Mouse (Mus musculus): ENCODE measurements around the gene Hivep1. TPM values are rescaled to one million over a fixed set of nuclear protein-coding genes. Genes with fewer than 3 reads are reported as not detected.

The Hivep1 gene
- total and polyA plus RNA-seq, 3 experiments: 2.2 to 15.9 TPM; not detected in 1

GRCm38 (mm10) chr13:42121106-42121776, 69.4 kb downstream of the Hivep1 start:
- Histone ChIP-seq H3K9ac (ENCODE audit: control insufficient read depth, low read depth, low read length, poor library complexity, severe bottlenecking) (no peak overlapping the region), H3K36me3 (ENCODE audit: control insufficient read depth in 1 of 2, insufficient read depth in 2 of 2, low read length in 2 of 2) (peaks cover 0 to 8% of the 10 kb centered on the region in 2 experiments; a peak in 2 of 4 replicates), H3K27me3 (ENCODE audit: control insufficient read depth in 1 of 2, insufficient read depth in 2 of 2, low read length in 2 of 2) (no peaks in the 10 kb centered on the region), H3K79me2 (ENCODE audit: control insufficient read depth, insufficient read depth, low read length, poor library complexity) (no peaks in the 10 kb centered on the region), H3K27ac (ENCODE audit: control insufficient read depth, low read depth, low read length) (no peak overlapping the region), H3K9me3 (replicated peaks; ENCODE audit: insufficient read depth, low read length) (no peaks in the 10 kb centered on the region), H3K4me3 (ENCODE audit: control insufficient read depth in 1 of 2, insufficient read depth in 1 of 2, low read depth in 2 of 2, low read length in 2 of 2) (no peak overlapping the region), H3K4me1 (ENCODE audit: control insufficient read depth in 1 of 2, insufficient read depth in 2 of 2, low read length in 2 of 2) (peaks cover 5% of the 10 kb centered on the region in 2 experiments)
- no peak for DNase-seq (ENCODE audit: low read depth, low spot score)
- TF ChIP-seq MAZ (IDR thresholded peaks at IDR 0.05; ENCODE audit: low read depth, low read length): no peak
- no peak for TF ChIP-seq TAL1 (IDR thresholded peaks at IDR 0.05; ENCODE audit: low read length)
- TF ChIP-seq MAFK (IDR thresholded peaks at IDR 0.05; ENCODE audit: borderline replicate concordance, low read depth, low read length): no peak
- TF ChIP-seq UBTF (IDR thresholded peaks at IDR 0.05; ENCODE audit: borderline replicate concordance, insufficient read depth, low read depth, low read length): no peak
- TF ChIP-seq MYB (IDR thresholded peaks at IDR 0.05; ENCODE audit: low read depth, low read length): no peak
- no peak for TF ChIP-seq ETS1 (IDR thresholded peaks at IDR 0.05; ENCODE audit: low read depth, low read length)
- no peak for TF ChIP-seq BHLHE40 (IDR thresholded peaks at IDR 0.05; ENCODE audit: borderline replicate concordance, low read depth, low read length)
- no peak for TF ChIP-seq POLR2AphosphoS5 (IDR thresholded peaks at IDR 0.05; ENCODE audit: borderline replicate concordance, low read depth, low read length)
- TF ChIP-seq NRF1 (IDR thresholded peaks at IDR 0.05; ENCODE audit: insufficient read depth, low read depth, low read length, poor library complexity, severe bottlenecking): no peak
- TF ChIP-seq GATA1 (IDR thresholded peaks at IDR 0.05; ENCODE audit: low read depth, low read length): no peak
- no peak for TF ChIP-seq ELF1 (IDR thresholded peaks at IDR 0.05; ENCODE audit: low read depth, low read length)
- no peak for TF ChIP-seq KAT2A (conservative IDR thresholded peaks at IDR 0.05; ENCODE audit: low read depth, low read length)
- no peak for TF ChIP-seq ZKSCAN1 (IDR thresholded peaks at IDR 0.05; ENCODE audit: low read depth, low read length)
- no peak for TF ChIP-seq TBP (IDR thresholded peaks at IDR 0.05; ENCODE audit: low read depth, low read length)
- TF ChIP-seq POLR2AphosphoS2 (IDR thresholded peaks at IDR 0.05; ENCODE audit: low read length): no peak
- no peak for TF ChIP-seq CHD1 (IDR thresholded peaks at IDR 0.05; ENCODE audit: low read depth, low read length)

- Histone ChIP-seq H3K27ac (ENCODE audit: control insufficient read depth, low read depth, low read length) (no peak overlapping the region), H3K9me3 (replicated peaks; ENCODE audit: insufficient read depth, low read length) (no peaks in the 10 kb centered on the region), H3K27me3 (ENCODE audit: control insufficient read depth in 1 of 2, insufficient read depth in 2 of 2, low read length in 2 of 2) (no peaks in the 10 kb centered on the region), H3K79me2 (ENCODE audit: control insufficient read depth, insufficient read depth, low read length, poor library complexity) (no peaks in the 10 kb centered on the region), H3K36me3 (ENCODE audit: control insufficient read depth in 1 of 2, insufficient read depth in 2 of 2, low read length in 2 of 2) (peaks cover 0 to 8% of the 10 kb centered on the region in 2 experiments; a peak in 2 of 4 replicates), H3K4me1 (ENCODE audit: control insufficient read depth in 1 of 2, insufficient read depth in 2 of 2, low read length in 2 of 2) (peaks cover 5% of the 10 kb centered on the region in 2 experiments), H3K9ac (ENCODE audit: control insufficient read depth, low read depth, low read length, poor library complexity, severe bottlenecking) (no peak overlapping the region), H3K4me3 (ENCODE audit: control insufficient read depth in 1 of 2, insufficient read depth in 1 of 2, low read depth in 2 of 2, low read length in 2 of 2) (no peak overlapping the region)
- no peak for DNase-seq (ENCODE audit: low read depth, low spot score)
- no peak for TF ChIP-seq MEF2A (IDR thresholded peaks at IDR 0.05; ENCODE audit: extremely low read depth, insufficient replicate concordance, low read depth, low read length, poor library complexity, severe bottlenecking)
- no peak for TF ChIP-seq RAD21 (IDR thresholded peaks at IDR 0.05; ENCODE audit: low read depth, low read length)
- TF ChIP-seq UBTF (IDR thresholded peaks at IDR 0.05; ENCODE audit: borderline replicate concordance, insufficient read depth, low read depth, low read length): no peak
- TF ChIP-seq CTCF (IDR thresholded peaks at IDR 0.05 in 2 of 3, conservative IDR thresholded peaks at IDR 0.05 in 1 of 3; ENCODE audit: control insufficient read depth in 1 of 3, insufficient read depth in 1 of 3, low read depth in 2 of 3, low read length in 3 of 3, poor library complexity in 1 of 3, severe bottlenecking in 1 of 3): no peak
- TF ChIP-seq CHD1 (IDR thresholded peaks at IDR 0.05; ENCODE audit: low read depth, low read length): no peak
- no peak for TF ChIP-seq MXI1 (IDR thresholded peaks at IDR 0.05; ENCODE audit: low read depth, low read length)
- TF ChIP-seq SIN3A (IDR thresholded peaks at IDR 0.05; ENCODE audit: low read length): no peak
- no peak for TF ChIP-seq BHLHE40 (IDR thresholded peaks at IDR 0.05; ENCODE audit: borderline replicate concordance, low read depth, low read length)
- no peak for TF ChIP-seq SMC3 (IDR thresholded peaks at IDR 0.05; ENCODE audit: low read depth, low read length)
- no peak for TF ChIP-seq ZMIZ1 (IDR thresholded peaks at IDR 0.05; ENCODE audit: low read depth, low read length)
- no peak for TF ChIP-seq MYB (IDR thresholded peaks at IDR 0.05; ENCODE audit: low read depth, low read length)
- TF ChIP-seq TAL1 (IDR thresholded peaks at IDR 0.05; ENCODE audit: low read length): no peak
- no peak for TF ChIP-seq NELFE (IDR thresholded peaks at IDR 0.05; ENCODE audit: low read depth, low read length)
- no peak for TF ChIP-seq GATA1 (IDR thresholded peaks at IDR 0.05; ENCODE audit: low read depth, low read length)
- no peak for TF ChIP-seq MAZ (IDR thresholded peaks at IDR 0.05; ENCODE audit: low read depth, low read length)
- TF ChIP-seq ETS1 (IDR thresholded peaks at IDR 0.05; ENCODE audit: low read depth, low read length): no peak
- TF ChIP-seq RCOR1 (IDR thresholded peaks at IDR 0.05; ENCODE audit: low read depth, low read length): no peak
- TF ChIP-seq ZNF384 (IDR thresholded peaks at IDR 0.05; ENCODE audit: low read depth, low read length): no peak
Observed at GRCm38 (mm10) chr13:42121777-42122682, 70.2 kb downstream of the Hivep1 start.
